Mouse (Mus musculus): ENCODE results near the gene Sv2b.

GRCm38 (mm10) chr7:75224206-75224605, 84.9 kb downstream of the Sv2b start:
- no peak for TF ChIP-seq CTCF (IDR thresholded peaks at IDR 0.05; ENCODE audit: extremely low read depth, insufficient read depth, insufficient read length, insufficient replicate concordance)
- no peak for TF ChIP-seq POLR2A (IDR thresholded peaks at IDR 0.05; ENCODE audit: low read depth, low read length)

Measured in spleen, adult 2 months (tissue).